Mouse (Mus musculus) NIH3T3 (cell line): ENCODE measurements around the gene Lbhd2.

ENCODE experiments used
- DNase-seq: peaks from one replicate; pipeline ENCODE4 v3.0.0-alpha.2; 2012; ENCODE audit warnings: low read depth

Gene Lbhd2

GRCm38 (mm10) chr12:111430868-111431817, 24.5 kb downstream of the Lbhd2 start:
- DNase-seq: peak; percentile 80

GRCm38 (mm10) chr12:111432097-111432496, 25.5 kb downstream of the Lbhd2 start:
- peak; percentile 39 for DNase-seq

GRCm38 (mm10) chr12:111432751-111433331, 26.2 kb downstream of the Lbhd2 start:
- DNase-seq: no peak

- no peak for DNase-seq
Observed at GRCm38 (mm10) chr12:111434164-111434744, 27.6 kb downstream of the Lbhd2 start.

- peak; percentile 94 for DNase-seq
Observed at GRCm38 (mm10) chr12:111434745-111435327, 28.2 kb downstream of the Lbhd2 start.

- no peak for DNase-seq
Observed at GRCm38 (mm10) chr12:111436170-111436569, 29.6 kb downstream of the Lbhd2 start.

GRCm38 (mm10) chr12:111436640-111437039, 30.0 kb downstream of the Lbhd2 start:
- DNase-seq: peak; percentile 86

- no peak for DNase-seq
Observed at GRCm38 (mm10) chr12:111437222-111437900, 30.8 kb downstream of the Lbhd2 start.

GRCm38 (mm10) chr12:111438850-111439249, 32.2 kb downstream of the Lbhd2 start:
- DNase-seq: no peak

GRCm38 (mm10) chr12:111440701-111441373, 34.2 kb downstream of the Lbhd2 start:
- no peak for DNase-seq

- DNase-seq: no peak
Observed at GRCm38 (mm10) chr12:111441523-111441922, 34.9 kb downstream of the Lbhd2 start.

GRCm38 (mm10) chr12:111442309-111443010, 35.9 kb downstream of the Lbhd2 start, which contains the start of gene Tnfaip2:
Gene Tnfaip2, plus strand, starts transcription at chr12:111442469.
- DNase-seq: peak; percentile 93

GRCm38 (mm10) chr12:111443011-111443870, 36.6 kb downstream of the Lbhd2 start:
- peak; percentile 47 for DNase-seq

GRCm38 (mm10) chr12:111443921-111444831, 37.6 kb downstream of the Lbhd2 start:
- DNase-seq: peak; percentile 82

- no peak for DNase-seq
Observed at GRCm38 (mm10) chr12:111445161-111445889, 38.7 kb downstream of the Lbhd2 start.

GRCm38 (mm10) chr12:111445890-111446613, 39.4 kb downstream of the Lbhd2 start:
- no peak for DNase-seq

- DNase-seq: no peak
Observed at GRCm38 (mm10) chr12:111446745-111447144, 40.1 kb downstream of the Lbhd2 start.
